Mouse (Mus musculus): ENCODE measurements around the gene Scd1. TPM values are rescaled to one million over a fixed set of nuclear protein-coding genes. Genes with fewer than 3 reads are reported as not detected.

Gene Scd1
- polyA plus RNA-seq, 3 experiments from 2014 or later: 1.2 to 1.4 TPM; not detected in 1

DNA sequence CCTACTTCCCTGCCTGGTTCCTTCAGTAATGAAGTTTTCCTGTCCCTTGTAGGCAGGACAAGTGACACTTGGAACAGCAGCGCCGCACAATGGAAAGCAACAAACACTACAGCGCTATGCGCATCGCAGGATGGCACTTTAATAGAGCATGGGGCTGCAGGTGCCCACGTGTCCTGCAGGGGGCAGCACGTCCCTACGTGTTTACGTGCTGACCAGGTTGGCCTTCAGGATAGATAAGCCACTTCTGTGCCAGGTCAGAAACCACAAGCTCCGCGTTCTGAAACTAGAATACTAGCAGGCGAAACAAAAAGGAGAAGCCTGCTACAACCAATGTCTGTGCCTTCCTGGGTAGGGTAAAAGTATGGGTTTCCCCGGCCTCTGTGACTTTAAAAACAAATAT lies 44.1 kb downstream of the Scd1 start:
- no peak for ATAC-seq

DNA sequence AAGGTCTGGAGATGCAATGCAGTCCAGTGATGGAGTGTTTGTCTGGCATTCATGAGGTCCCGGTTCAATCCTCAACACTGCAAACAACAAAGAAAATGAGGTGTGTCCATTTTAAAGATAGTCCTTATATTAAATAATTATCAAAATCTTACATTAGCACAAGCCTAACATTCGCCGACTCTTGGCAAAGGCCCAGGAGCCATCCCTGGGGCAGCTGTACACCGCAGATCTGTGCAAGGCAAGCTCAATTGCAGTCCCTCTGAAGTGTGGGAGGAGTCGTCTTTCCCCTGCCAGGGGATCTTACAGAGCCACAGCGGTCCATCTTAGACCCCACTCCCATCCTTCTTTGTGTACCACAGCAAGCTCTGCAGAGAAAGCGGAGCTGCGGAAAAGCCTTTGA lies 49.0 kb downstream of the Scd1 start:
- no peak for ATAC-seq

DNA sequence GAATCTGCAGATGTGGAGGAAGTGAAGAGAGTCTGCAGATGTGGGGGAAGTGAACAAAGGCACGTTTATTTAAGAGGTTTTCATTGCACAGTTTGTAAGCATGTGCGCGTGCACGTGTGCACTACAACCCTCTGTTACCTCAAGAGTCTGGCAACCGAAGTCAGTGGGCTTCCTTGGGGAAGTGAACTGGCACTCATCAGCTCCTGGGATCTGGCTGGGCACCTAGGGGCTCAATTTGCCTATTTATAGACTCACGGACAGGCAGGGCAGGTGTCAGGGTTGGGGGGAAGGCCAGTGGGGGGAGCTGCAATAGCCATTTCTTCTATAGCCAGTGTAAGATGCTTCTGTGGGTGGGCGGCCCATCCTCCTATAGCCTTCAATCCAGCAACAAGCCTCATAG lies 55.9 kb downstream of the Scd1 start:
- no peak for ATAC-seq

DNA sequence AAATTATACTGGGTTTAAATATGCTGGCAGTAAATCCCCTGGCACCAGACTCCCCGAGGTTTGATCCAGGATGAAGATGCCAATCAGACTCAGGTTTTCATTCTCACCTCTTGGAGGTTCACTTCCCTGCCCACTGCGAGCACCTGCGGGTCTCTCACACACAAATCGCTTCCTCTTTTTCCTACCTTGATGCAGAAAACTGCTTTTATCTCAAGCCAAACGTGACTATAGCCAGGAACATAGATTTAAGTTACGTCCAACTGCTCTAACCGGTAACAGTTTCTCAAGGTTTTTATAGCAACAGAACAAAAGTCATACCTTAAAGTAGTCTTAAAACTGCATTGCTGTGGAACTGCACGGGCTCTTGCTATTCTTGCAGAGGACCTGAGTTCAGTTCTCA lies 58.0 kb downstream of the Scd1 start:
- ATAC-seq: no peak

Other genes with a start within 250 kb of the Scd1 start
- under 1 TPM in 1 of 3 experiments, not detected in 2; 0.10 TPM for gene Pkd2l1, start 215.4 kb downstream of the Scd1 start, polyA plus RNA-seq (2017; shearing (Covaris generic))
- not detected for gene Scd3, start 204.6 kb downstream of the Scd1 start, polyA plus RNA-seq (2017; shearing (Covaris generic))
- 10 to 100 TPM; 24.8 to 27.3 (median 25.3) TPM for gene Scd2, start 114.2 kb downstream of the Scd1 start, polyA plus RNA-seq (2017; shearing (Covaris generic))
- under 1 TPM; 0.29 to 0.81 (median 0.55) TPM for gene Scd4, start 74.8 kb downstream of the Scd1 start, polyA plus RNA-seq (2017; shearing (Covaris generic))
- not detected for gene Wnt8b, start 85.6 kb upstream of the Scd1 start, polyA plus RNA-seq (2017; shearing (Covaris generic))
- 1 to 10 TPM in 2 of 3 experiments, under 1 TPM in 1; 0.65 to 5.5 (median 1.9) TPM for gene Sec31b, start 138.0 kb upstream of the Scd1 start, polyA plus RNA-seq (2017; shearing (Covaris generic))
- gene Gm20538, start 145.0 kb upstream of the Scd1 start, polyA plus RNA-seq (2017; shearing (Covaris generic)): not detected
- gene Ndufb8, start 147.6 kb upstream of the Scd1 start, polyA plus RNA-seq (2017; shearing (Covaris generic)): 100 to 1,000 TPM; 232 to 355 (median 274) TPM
- gene Hif1an, start 155.0 kb upstream of the Scd1 start, polyA plus RNA-seq (2017; shearing (Covaris generic)): 10 to 100 TPM; 22.7 to 27.5 (median 26.2) TPM

Data from inflammation-experienced regulatory T-cells, adult 6 months (primary cell).